Mouse (Mus musculus): ENCODE measurements around the gene Sema4d. TPM values are rescaled to one million over a fixed set of nuclear protein-coding genes. Genes with fewer than 3 reads are reported as not detected.

The Sema4d gene
- total RNA-seq (2014; rRNA removed; ENCODE audit: low replicate concordance) (11.6 and 12.6 TPM in 2 replicates), polyA plus RNA-seq (2015; fragmentation: Nextera tagmentation; extraction: Ambion mirVana) (16.7 and 18.2 TPM in 2 replicates)

- H3K4me1 ChIP-seq (ENCODE audit: control insufficient read depth, insufficient read depth) = 0 out of 2 replicates have a peak, but pooled peaks cover 5% of the 10 kb centered on the region
- H3K9ac ChIP-seq (replicated peaks; ENCODE audit: low read depth, low read length) = peak within 1 kb of the TSS; percentile 72
- TF ChIP-seq EP300 (IDR thresholded peaks at IDR 0.05; ENCODE audit: low read depth) = no peak
- TF ChIP-seq CTCF (IDR thresholded peaks at IDR 0.05; ENCODE audit: low read depth) = no peak
- peak within 1 kb of the TSS; percentile 96 for H3K4me2 ChIP-seq (ENCODE audit: low read depth, low read length)
- H3K27me3 ChIP-seq (ENCODE audit: control insufficient read depth, insufficient read depth, low read length) = no peaks in the 10 kb centered on the region
- ATAC-seq (ENCODE audit: insufficient read depth, low read depth) = peak; percentile 71
- H3K36me3 ChIP-seq (replicated peaks; ENCODE audit: control insufficient read depth, insufficient read depth, low read length) = no peaks in the 10 kb centered on the region
- WGBS = 2% methylated on average over 30 of the region's 52 CpGs
- H3K27ac ChIP-seq (ENCODE audit: low read depth) = peak within 1 kb of the TSS; percentile 18
- peak; percentile 79 for DNase-seq (ENCODE audit: low spot score)
- H3K4me3 ChIP-seq (ENCODE audit: low read depth, low read length) = peak within 1 kb of the TSS; percentile 83
- no peaks in the 10 kb centered on the region for H3K9me3 ChIP-seq (replicated peaks; ENCODE audit: control insufficient read depth, low read length)
These were observed at the start of gene Sema4d for GRCm38 (mm10) chr13:51793425-51793891. Gene Sema4d, minus strand, starts transcription at chr13:51793747.

- no peak for ATAC-seq (ENCODE audit: insufficient read depth, low read depth)
- no peaks in the 10 kb centered on the region for H3K36me3 ChIP-seq (replicated peaks; ENCODE audit: control insufficient read depth, insufficient read depth, low read length)
- no peak overlapping the region; the same call in 1 of the 2 replicates for H3K4me2 ChIP-seq (ENCODE audit: low read depth, low read length)
- H3K27ac ChIP-seq (ENCODE audit: low read depth) = no peak overlapping the region
- H3K9ac ChIP-seq (replicated peaks; ENCODE audit: low read depth, low read length) = no peak overlapping the region
- TF ChIP-seq CTCF (IDR thresholded peaks at IDR 0.05; ENCODE audit: low read depth) = no peak
- TF ChIP-seq EP300 (IDR thresholded peaks at IDR 0.05; ENCODE audit: low read depth) = no peak
- 69% methylated on average over 4 of the region's 4 CpGs for WGBS
- 0 out of 2 replicates have a peak, but pooled peaks cover 4% of the 10 kb centered on the region for H3K4me1 ChIP-seq (ENCODE audit: control insufficient read depth, insufficient read depth)
- no peak for DNase-seq (ENCODE audit: low spot score)
- no peak overlapping the region for H3K4me3 ChIP-seq (ENCODE audit: low read depth, low read length)
- no peaks in the 10 kb centered on the region for H3K9me3 ChIP-seq (replicated peaks; ENCODE audit: control insufficient read depth, low read length)
- peaks cover 12% of the 10 kb centered on the region; the same call in 1 of the 2 replicates for H3K27me3 ChIP-seq (ENCODE audit: control insufficient read depth, insufficient read depth, low read length)
These were observed 49.8 kb upstream of the Sema4d start for GRCm38 (mm10) chr13:51843298-51843697.

GRCm38 (mm10) chr13:51842773-51843172 is 49.2 kb upstream of the Sema4d start:
- ATAC-seq (ENCODE audit: insufficient read depth, low read depth) (no peak), DNase-seq (ENCODE audit: low spot score) (no peak)
- H3K9me3 ChIP-seq (replicated peaks; ENCODE audit: control insufficient read depth, low read length) = no peaks in the 10 kb centered on the region
- H3K4me2 ChIP-seq (ENCODE audit: low read depth, low read length) = peak overlapping the region; percentile 52
- TF ChIP-seq EP300 (IDR thresholded peaks at IDR 0.05; ENCODE audit: low read depth) (no peak), CTCF (IDR thresholded peaks at IDR 0.05; ENCODE audit: low read depth) (no peak)
- H3K36me3 ChIP-seq (replicated peaks; ENCODE audit: control insufficient read depth, insufficient read depth, low read length) = no peaks in the 10 kb centered on the region
- H3K9ac ChIP-seq (replicated peaks; ENCODE audit: low read depth, low read length) = no peak overlapping the region
- peaks cover 12% of the 10 kb centered on the region; the same call in 1 of the 2 replicates for H3K27me3 ChIP-seq (ENCODE audit: control insufficient read depth, insufficient read depth, low read length)
- H3K27ac ChIP-seq (ENCODE audit: low read depth) = no peak overlapping the region; the same call in 1 of the 2 replicates
- WGBS = 23% methylated on average over 12 of the region's 12 CpGs
- H3K4me3 ChIP-seq (ENCODE audit: low read depth, low read length) = peak overlapping the region; percentile 19; the same call in 1 of the 2 replicates
- H3K4me1 ChIP-seq (ENCODE audit: control insufficient read depth, insufficient read depth) = 0 out of 2 replicates have a peak, but pooled peaks cover 4% of the 10 kb centered on the region

- Histone ChIP-seq H3K4me3 (ENCODE audit: low read depth, low read length) (no peak overlapping the region), H3K36me3 (replicated peaks; ENCODE audit: control insufficient read depth, insufficient read depth, low read length) (no peaks in the 10 kb centered on the region), H3K27me3 (ENCODE audit: control insufficient read depth, insufficient read depth, low read length) (peaks cover 12% of the 10 kb centered on the region; the same call in 1 of the 2 replicates), H3K4me1 (ENCODE audit: control insufficient read depth, insufficient read depth) (0 out of 2 replicates have a peak, but pooled peaks cover 4% of the 10 kb centered on the region), H3K4me2 (ENCODE audit: low read depth, low read length) (peak overlapping the region; percentile 52), H3K9ac (replicated peaks; ENCODE audit: low read depth, low read length) (no peak overlapping the region), H3K27ac (ENCODE audit: low read depth) (no peak overlapping the region), H3K9me3 (replicated peaks; ENCODE audit: control insufficient read depth, low read length) (no peaks in the 10 kb centered on the region)
- DNase-seq (ENCODE audit: low spot score) = no peak
- TF ChIP-seq EP300 (IDR thresholded peaks at IDR 0.05; ENCODE audit: low read depth) = no peak
- no peak for TF ChIP-seq CTCF (IDR thresholded peaks at IDR 0.05; ENCODE audit: low read depth)
- ATAC-seq (ENCODE audit: insufficient read depth, low read depth) = no peak
- WGBS = 39% methylated on average over 5 of the region's 5 CpGs
These were observed 48.6 kb upstream of the Sema4d start for GRCm38 (mm10) chr13:51842191-51842590.

- no peak overlapping the region for H3K4me2 ChIP-seq (ENCODE audit: low read depth, low read length)
- DNase-seq (ENCODE audit: low spot score) (no peak), ATAC-seq (ENCODE audit: insufficient read depth, low read depth) (no peak)
- TF ChIP-seq CTCF (IDR thresholded peaks at IDR 0.05; ENCODE audit: low read depth) (no peak), EP300 (IDR thresholded peaks at IDR 0.05; ENCODE audit: low read depth) (no peak)
- H3K9me3 ChIP-seq (replicated peaks; ENCODE audit: control insufficient read depth, low read length) = no peaks in the 10 kb centered on the region
- no peak overlapping the region for H3K4me3 ChIP-seq (ENCODE audit: low read depth, low read length)
- H3K9ac ChIP-seq (replicated peaks; ENCODE audit: low read depth, low read length) = no peak overlapping the region
- 0 out of 2 replicates have a peak, but pooled peaks cover 4% of the 10 kb centered on the region for H3K4me1 ChIP-seq (ENCODE audit: control insufficient read depth, insufficient read depth)
- peaks cover 12% of the 10 kb centered on the region; the same call in 1 of the 2 replicates for H3K27me3 ChIP-seq (ENCODE audit: control insufficient read depth, insufficient read depth, low read length)
- H3K27ac ChIP-seq (ENCODE audit: low read depth) = no peak overlapping the region
- WGBS = 42% methylated on average over 12 of the region's 12 CpGs
- no peaks in the 10 kb centered on the region for H3K36me3 ChIP-seq (replicated peaks; ENCODE audit: control insufficient read depth, insufficient read depth, low read length)
These were observed 48.1 kb upstream of the Sema4d start for GRCm38 (mm10) chr13:51841541-51842115.
